Mouse (Mus musculus) left cerebral cortex, postnatal 14 days (tissue): ENCODE data around the gene Tbc1d16. TPM values are rescaled to one million over a fixed set of nuclear protein-coding genes. Genes with fewer than 3 reads are reported as not detected.
A peak's percentile ranks its signal among the peaks of the same experiment; 100 is the strongest.

ENCODE experiments used
- DNase-seq, 2 experiments: peaks; one replicate each; pipeline ENCODE4 v3.0.0; 2021 to 2022; ENCODE audit warnings: low spot score in 2 of 2, mixed read lengths in 1 of 2
- intact Hi-C: fragments of 180-260 bp; cut with DNase I; formaldehyde crosslinking; loops from one replicate; pipeline ENCODE4 v1.15.1; 2025
- total RNA-seq, 2 experiments: library from RNA; stranded (reverse); gene quantifications; 2 replicates each; pipeline ENCODE4 v1.2.3; 2021

The Tbc1d16 gene
- total RNA-seq, 2 experiments from 2014 or later = 51.3 to 56.4 TPM

GRCm38 (mm10) chr11:119186989-119187799 is 41.1 kb downstream of the Tbc1d16 start:
- intact Hi-C loops = loop anchor here (5.0 kb wide), 1 partner anchor 95 kb away; no protein-coding TSS in a partner anchor
- DNase-seq = peak; percentile 75 to 77

- intact Hi-C loops = loop anchor here (5.0 kb wide), 1 partner anchor 94 kb away; no protein-coding TSS in a partner anchor
- DNase-seq = no peak
Measured at GRCm38 (mm10) chr11:119186381-119186780, 41.9 kb downstream of the Tbc1d16 start.

GRCm38 (mm10) chr11:119183684-119184310 is 44.5 kb downstream of the Tbc1d16 start:
- no peak for DNase-seq
- intact Hi-C loops = no loop called here

- DNase-seq = no peak
Measured at GRCm38 (mm10) chr11:119181861-119182395, 46.4 kb downstream of the Tbc1d16 start.

GRCm38 (mm10) chr11:119180824-119181582 is 47.3 kb downstream of the Tbc1d16 start:
- peak; percentile 26 to 38 for DNase-seq
- intact Hi-C loops = no loop called here

More at GRCm38 (mm10) chr11:119181861-119182395, 46.4 kb downstream of the Tbc1d16 start:
- intact Hi-C loops = no loop called here

GRCm38 (mm10) chr11:119178317-119178716 is 50.0 kb downstream of the Tbc1d16 start:
- intact Hi-C loops = no loop called here
- DNase-seq = no peak

GRCm38 (mm10) chr11:119176389-119177179 is 51.7 kb downstream of the Tbc1d16 start:
- DNase-seq = no peak
- intact Hi-C loops = no loop called here

- intact Hi-C loops = no loop called here
- DNase-seq = no peak
Measured at GRCm38 (mm10) chr11:119171588-119171987, 56.7 kb downstream of the Tbc1d16 start.

- no peak for DNase-seq
- intact Hi-C loops = no loop called here
Measured at GRCm38 (mm10) chr11:119168851-119169250, 59.4 kb downstream of the Tbc1d16 start.

GRCm38 (mm10) chr11:119165995-119166394 is 62.3 kb downstream of the Tbc1d16 start:
- no peak for DNase-seq
- intact Hi-C loops = no loop called here

- no peak for DNase-seq
- intact Hi-C loops = no loop called here
Measured at GRCm38 (mm10) chr11:119164375-119164774, 63.9 kb downstream of the Tbc1d16 start.

GRCm38 (mm10) chr11:119163734-119163992 is 64.6 kb downstream of the Tbc1d16 start:
- DNase-seq = no peak
- intact Hi-C loops = no loop called here

- intact Hi-C loops = no loop called here
- DNase-seq = no peak
Measured at GRCm38 (mm10) chr11:119162959-119163733, 65.2 kb downstream of the Tbc1d16 start.

- DNase-seq = no peak
- intact Hi-C loops = no loop called here
Measured at GRCm38 (mm10) chr11:119161665-119162064, 66.6 kb downstream of the Tbc1d16 start.

GRCm38 (mm10) chr11:119160050-119160449 is 68.2 kb downstream of the Tbc1d16 start:
- no peak for DNase-seq
- intact Hi-C loops = no loop called here

GRCm38 (mm10) chr11:119159496-119159895 is 68.8 kb downstream of the Tbc1d16 start:
- intact Hi-C loops = no loop called here

GRCm38 (mm10) chr11:119157377-119158189 is 70.7 kb downstream of the Tbc1d16 start:
- intact Hi-C loops = no loop called here
- no peak for DNase-seq

More at GRCm38 (mm10) chr11:119159496-119159895, 68.8 kb downstream of the Tbc1d16 start:
- DNase-seq = no peak
